In the genomic region with DNA sequence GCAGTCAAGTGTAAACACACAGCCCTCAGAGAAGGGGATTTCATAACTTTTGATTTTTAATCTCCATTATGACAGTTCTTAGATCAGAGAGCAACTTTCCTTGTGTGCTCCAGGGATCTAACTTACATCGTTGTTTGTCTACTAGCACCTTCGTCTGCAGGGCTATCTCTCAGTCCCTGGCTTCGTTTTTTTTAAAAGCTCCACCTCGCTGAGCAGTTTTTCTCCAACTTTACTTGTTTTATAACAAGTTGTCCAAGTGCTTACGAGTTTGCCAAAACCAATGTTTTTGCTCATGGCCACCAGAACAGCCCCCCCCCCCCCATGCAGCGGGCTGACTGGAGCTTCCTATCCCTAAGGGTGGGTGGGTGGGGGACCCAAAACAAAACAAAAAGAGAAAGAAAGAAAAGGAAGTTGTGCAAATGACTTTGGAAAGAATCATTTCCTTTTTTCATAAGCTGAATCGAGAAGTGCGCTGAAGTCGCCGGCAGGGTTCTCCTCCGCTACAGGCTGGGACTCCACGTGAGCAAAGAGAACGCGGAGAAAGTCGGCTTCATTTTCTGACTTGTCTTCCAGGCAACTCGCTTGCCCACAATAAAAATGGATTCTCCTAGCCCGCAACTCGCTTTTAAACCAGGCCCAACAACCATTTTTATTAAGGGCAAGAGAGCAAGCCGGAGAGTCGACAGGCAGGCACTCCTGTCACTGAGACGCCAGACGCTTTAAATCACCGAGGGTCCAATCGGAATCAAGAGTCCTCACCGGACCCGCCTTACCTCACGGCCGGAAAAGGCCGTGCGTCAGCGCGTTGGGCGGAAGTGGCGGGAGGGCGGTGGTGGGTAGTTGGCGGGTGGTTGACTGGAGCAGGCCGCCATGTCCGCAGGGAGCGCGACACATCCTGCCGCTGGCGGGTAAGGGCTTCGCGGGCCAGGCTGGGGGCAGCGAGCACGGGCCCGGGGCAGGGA, we compare ENCODE assay signal across 8 mouse cellular contexts. TPM values are rescaled to one million over a fixed set of nuclear protein-coding genes. Genes with fewer than 3 reads are reported as not detected.
DNase-seq lines count a peak whose midpoint lies in the region; ATAC-seq and TF ChIP-seq lines count a peak whose summit lies in the region.

A gene (plus strand): TSS at position 824 of the 962 bp plus-strand sequence.

- peak; percentile 87 for TF ChIP-seq POLR2A in lung, adult 2 months (IDR thresholded peaks at IDR 0.05; ENCODE audit: borderline replicate concordance, extremely low read depth, low read depth, low read length)

- DNase-seq in ES-E14 (ENCODE audit: low read depth, low spot score): peak; percentile 94
- peak; percentile 96 for DNase-seq in cerebellum, adult 11-12 months
- DNase-seq in heart, postnatal 25 days (ENCODE audit: low spot score): peak; percentile 97
- DNase-seq in layer of hippocampus, adult 18-20 months (ENCODE audit: low spot score in 2 of 2): peak; percentile 97 to 98
- peak; percentile 96 for DNase-seq in lung, adult 2 months
- DNase-seq in thymus, adult 18-20 months: peak; percentile 96 to 97

- in situ Hi-C loops in ES-E14 (cut with MboI; ENCODE audit: low sequenced_read_pairs in 2 of 2, unreplicated experiment in 2 of 2): loop anchor here in 1 of 2 experiments (25.0 kb wide), 1 partner anchor 1352 kb away; no protein-coding TSS in a partner anchor

- H3K4me3 ChIP-seq in ES-E14 (ENCODE audit: insufficient read depth in 1 of 2, low read depth in 1 of 2, low read length in 2 of 2, poor library complexity in 1 of 2, severe bottlenecking in 1 of 2): peak within 1 kb of the TSS; percentile 98 to 100
- peak within 1 kb of the TSS; percentile 97 for H3K4me3 ChIP-seq in forebrain, embryonic 15.5 days
- H3K4me3 ChIP-seq in lung, adult 2 months (replicated peaks; ENCODE audit: extremely low read depth, low read depth, low read length): peak within 1 kb of the TSS; percentile 85

- peaks cover 2 to 3% of the 10 kb centered on the region in 2 experiments; a peak in 2 of 4 replicates for H3K4me1 ChIP-seq in ES-E14 (ENCODE audit: control insufficient read depth in 2 of 2, insufficient read depth in 2 of 2, low read length in 2 of 2, poor library complexity in 1 of 2)
- peaks cover 24% of the 10 kb centered on the region for H3K4me1 ChIP-seq in forebrain, embryonic 15.5 days
- H3K4me1 ChIP-seq in lung, adult 2 months (ENCODE audit: control insufficient read depth, insufficient read depth, low read length): peaks cover 7% of the 10 kb centered on the region

- WGBS in forebrain, embryonic 15.5 days: under 1% methylated on average over 47 of the region's 47 CpGs
- WGBS in lung, adult 2 months: under 1% methylated on average over 47 of the region's 47 CpGs

- H3K4me2 ChIP-seq in forebrain, embryonic 15.5 days (replicated peaks): peak within 1 kb of the TSS; percentile 86

- peak; percentile 99 for ATAC-seq in forebrain, embryonic 15.5 days (replicated peaks)
- ATAC-seq in neutrophil, adult 5-6 weeks (ENCODE audit: extremely low read depth, insufficient number of reproducible peaks, low FRiP score, poor library complexity, severe bottlenecking): peak; percentile 98

- peak within 1 kb of the TSS; percentile 100 for H3K9ac ChIP-seq in ES-E14 (ENCODE audit: insufficient read depth, low read depth, low read length, poor library complexity, severe bottlenecking)
- H3K9ac ChIP-seq in forebrain, embryonic 15.5 days (replicated peaks): peak within 1 kb of the TSS; percentile 98

- intact Hi-C loops in heart, postnatal 25 days (cut with DNase I): loop anchor here (5.0 kb wide), 1 partner anchor 78 kb away; a partner anchor contains a TSS

- no peak for TF ChIP-seq CTCF in lung, adult 2 months (IDR thresholded peaks at IDR 0.05; ENCODE audit: insufficient read depth, low read length)

- H3K36me3 ChIP-seq in ES-E14 (ENCODE audit: control insufficient read depth, insufficient read depth, low read length, poor library complexity, severe bottlenecking): peaks cover 18% of the 10 kb centered on the region
- peaks cover 20% of the 10 kb centered on the region for H3K36me3 ChIP-seq in forebrain, embryonic 15.5 days

- no peaks in the 10 kb centered on the region for H3K27me3 ChIP-seq in forebrain, embryonic 15.5 days

- H3K27ac ChIP-seq in ES-E14 (ENCODE audit: insufficient read depth, low read depth, low read length, poor library complexity, severe bottlenecking): peak within 1 kb of the TSS; percentile 91
- H3K27ac ChIP-seq in forebrain, embryonic 15.5 days (replicated peaks): peak within 1 kb of the TSS; percentile 98

- no peaks in the 10 kb centered on the region for H3K9me3 ChIP-seq in ES-E14 (ENCODE audit: control insufficient read depth, insufficient read depth, low read depth, low read length)
- no peaks in the 10 kb centered on the region for H3K9me3 ChIP-seq in forebrain, embryonic 15.5 days

TF ChIP-seq in ES-E14, 5 proteins besides CTCF, POLR2A, EP300 and RAD21:
- TF ChIP-seq CHD2 (IDR thresholded peaks at IDR 0.05; ENCODE audit: low read depth, low read length) (no peak), MAFK (IDR thresholded peaks at IDR 0.05; ENCODE audit: insufficient read depth, low read depth, low read length) (0 out of 2 replicates have a peak, but pooled peaks have one; percentile 37), HCFC1 (IDR thresholded peaks at IDR 0.05; ENCODE audit: borderline replicate concordance, insufficient read depth, low read length) (peak; percentile 88)

RNA-seq across cellular contexts. Expression of the gene that starts here (rescaled TPM):
- total RNA-seq in ES-E14 (2012; rRNA removed): 85.5 and 112 TPM in 2 replicates
- polyA plus RNA-seq in forebrain, embryonic 15.5 days (2015; fragmentation: Nextera tagmentation; extraction: Ambion mirVana): 102 and 104 TPM in 2 replicates
- total RNA-seq in heart, postnatal 25 days (2021): 10 to 100 TPM; 27.1 to 28.8 TPM
- 10 to 100 TPM; 49.3 to 59.6 TPM for total RNA-seq in layer of hippocampus, adult 18-20 months (2021)
- polyA plus RNA-seq in lung, adult 2 months (2012; rRNA removed): 46.7 and 51.4 TPM in 2 replicates
- 112 and 135 TPM in 2 replicates for total RNA-seq in neutrophil, adult 5-6 weeks (2017)

Comparison
In these comparisons a context has a peak if more than half of its experiments do, and no peak if none do; other contexts are left out.
1. Peak in every context shown above with its lines: DNase-seq, ATAC-seq, H3K4me3 ChIP-seq and H3K27ac ChIP-seq.